Comparison of ENCODE assay signal across 22 mouse cellular contexts in genomic region chr19:56999781-57000180, GRCm38 (mm10). TPM values are rescaled to one million over a fixed set of nuclear protein-coding genes. Genes with fewer than 3 reads are reported as not detected.
A peak's percentile ranks its signal among the peaks of the same experiment; 100 is the strongest.
DNase-seq lines count a peak whose midpoint lies in the region; ATAC-seq and TF ChIP-seq lines count a peak whose summit lies in the region.
"Had no signal": no experiment of that assay in that cellular context is flagged by ENCODE, and none has a peak within 500 bp of the region (broad histone marks: within the 10 kb centered on the region; RNA-seq: fewer than 3 reads in every experiment).

No protein-coding gene starts in this region.

- H3K9ac ChIP-seq in hindbrain, embryonic 11.5 days (ENCODE audit: low read depth, low read length), result no peak overlapping the region
- H3K9ac ChIP-seq in embryonic facial prominence, embryonic 12.5 days, result no peak overlapping the region
- H3K9ac ChIP-seq in hindbrain, postnatal 0 days (replicated peaks; ENCODE audit: low read length), result no peak overlapping the region
- no peak overlapping the region for H3K9ac ChIP-seq in midbrain, embryonic 11.5 days (ENCODE audit: low read length)
- H3K9ac ChIP-seq: embryonic facial prominence, embryonic 15.5 days; intestine, embryonic 15.5 days; liver, embryonic 12.5 days; lung, embryonic 14.5 days; midbrain, embryonic 12.5 days had no signal

- H3K4me1 ChIP-seq in hindbrain, embryonic 10.5 days (replicated peaks), result peaks cover 57% of the 10 kb centered on the region
- 0 out of 2 replicates have a peak, but pooled peaks cover 2% of the 10 kb centered on the region for H3K4me1 ChIP-seq in hindbrain, embryonic 11.5 days (replicated peaks; ENCODE audit: control insufficient read depth, insufficient read depth, low read length)
- H3K4me1 ChIP-seq in embryonic facial prominence, embryonic 12.5 days, result peaks cover 36% of the 10 kb centered on the region
- H3K4me1 ChIP-seq in hindbrain, postnatal 0 days (ENCODE audit: insufficient read depth, low read length), result peaks cover 23% of the 10 kb centered on the region
- H3K4me1 ChIP-seq in midbrain, embryonic 11.5 days (ENCODE audit: control insufficient read depth, insufficient read depth, low read length), result peaks cover 10% of the 10 kb centered on the region
- H3K4me1 ChIP-seq: liver, embryonic 12.5 days had no signal

- WGBS in hindbrain, embryonic 10.5 days, result 68% methylated on average over 2 of the region's 2 CpGs
- 74% methylated on average over 2 of the region's 2 CpGs for WGBS in hindbrain, embryonic 11.5 days
- 69% methylated on average over 2 of the region's 2 CpGs for WGBS in embryonic facial prominence, embryonic 12.5 days
- WGBS in hindbrain, postnatal 0 days, result 38% methylated on average over 2 of the region's 2 CpGs
- WGBS in midbrain, embryonic 11.5 days, result 79% methylated on average over 2 of the region's 2 CpGs

- no peak for TF ChIP-seq CTCF in hindbrain, postnatal 0 days (IDR thresholded peaks at IDR 0.05; ENCODE audit: low read depth)

- H3K4me2 ChIP-seq in hindbrain, embryonic 11.5 days (replicated peaks; ENCODE audit: low read depth, low read length), result no peak overlapping the region
- no peak overlapping the region for H3K4me2 ChIP-seq in embryonic facial prominence, embryonic 12.5 days (replicated peaks)
- no peak overlapping the region for H3K4me2 ChIP-seq in hindbrain, postnatal 0 days (ENCODE audit: low read depth, low read length)
- no peak overlapping the region for H3K4me2 ChIP-seq in midbrain, embryonic 11.5 days
- H3K4me2 ChIP-seq: embryonic facial prominence, embryonic 15.5 days; intestine, embryonic 15.5 days; liver, embryonic 12.5 days; lung, embryonic 14.5 days; midbrain, embryonic 12.5 days had no signal

- H3K9me3 ChIP-seq in hindbrain, embryonic 10.5 days, result no peaks in the 10 kb centered on the region
- no peaks in the 10 kb centered on the region for H3K9me3 ChIP-seq in hindbrain, embryonic 11.5 days (ENCODE audit: control insufficient read depth, low read length)
- H3K9me3 ChIP-seq in embryonic facial prominence, embryonic 12.5 days, result no peaks in the 10 kb centered on the region
- no peaks in the 10 kb centered on the region for H3K9me3 ChIP-seq in hindbrain, postnatal 0 days (ENCODE audit: low read length)
- no peaks in the 10 kb centered on the region; the same call in 1 of the 2 replicates for H3K9me3 ChIP-seq in midbrain, embryonic 11.5 days (ENCODE audit: control insufficient read depth, low read length)
- H3K9me3 ChIP-seq: embryonic facial prominence, embryonic 15.5 days; heart, embryonic 10.5 days; intestine, embryonic 15.5 days; liver, embryonic 12.5 days; midbrain, embryonic 12.5 days had no signal

- no peak for ATAC-seq in hindbrain, embryonic 11.5 days (ENCODE audit: low FRiP score)
- no peak for ATAC-seq in embryonic facial prominence, embryonic 12.5 days (ENCODE audit: insufficient number of reproducible peaks, insufficient read depth, low FRiP score, low TSS enrichment)
- ATAC-seq in hindbrain, postnatal 0 days, result peak; percentile 83
- ATAC-seq in midbrain, embryonic 11.5 days (ENCODE audit: low FRiP score), result no peak
- ATAC-seq: intestine, embryonic 15.5 days; liver, embryonic 12.5 days had no signal

- H3K36me3 ChIP-seq in hindbrain, embryonic 10.5 days, result no peaks in the 10 kb centered on the region
- no peaks in the 10 kb centered on the region for H3K36me3 ChIP-seq in hindbrain, embryonic 11.5 days (ENCODE audit: control insufficient read depth, insufficient read depth, low read length)
- H3K36me3 ChIP-seq in embryonic facial prominence, embryonic 12.5 days, result no peaks in the 10 kb centered on the region
- no peaks in the 10 kb centered on the region for H3K36me3 ChIP-seq in hindbrain, postnatal 0 days (ENCODE audit: insufficient read depth, low read length)
- no peaks in the 10 kb centered on the region for H3K36me3 ChIP-seq in midbrain, embryonic 11.5 days (ENCODE audit: control insufficient read depth, insufficient read depth, low read length)
- H3K36me3 ChIP-seq: embryonic facial prominence, embryonic 15.5 days; heart, embryonic 10.5 days; intestine, embryonic 15.5 days; liver, embryonic 12.5 days; midbrain, embryonic 12.5 days had no signal

- peak; percentile 0 for DNase-seq in adrenal gland, adult 8-10 months
- no peak for DNase-seq in adrenal gland, postnatal 36 days
- no peak for DNase-seq in hindbrain, embryonic 10.5 days (ENCODE audit: low spot score)
- DNase-seq in hindbrain, embryonic 11.5 days (ENCODE audit: low spot score), result no peak
- peak; percentile 76 for DNase-seq in hindbrain, postnatal 0 days (ENCODE audit: low spot score)
- no peak for DNase-seq in midbrain, embryonic 11.5 days (ENCODE audit: low spot score, missing footprints)
- DNase-seq in ovary, adult 18-20 months (ENCODE audit: low spot score), result no peak
- DNase-seq: adrenal gland, postnatal 25 days; gastrocnemius, postnatal 25 days; heart, postnatal 10 days; lung, embryonic 14.5 days; lung, postnatal 4 days; right cerebral cortex, postnatal 4 days; thymus, postnatal 4 days had no signal

- peaks cover 7% of the 10 kb centered on the region; the same call in 1 of the 2 replicates for H3K27me3 ChIP-seq in hindbrain, embryonic 10.5 days (ENCODE audit: insufficient read depth, poor library complexity, severe bottlenecking)
- no peaks in the 10 kb centered on the region for H3K27me3 ChIP-seq in hindbrain, embryonic 11.5 days (ENCODE audit: control insufficient read depth, insufficient read depth, low read length)
- peaks cover 3% of the 10 kb centered on the region; the same call in 1 of the 2 replicates for H3K27me3 ChIP-seq in embryonic facial prominence, embryonic 12.5 days
- H3K27me3 ChIP-seq in hindbrain, postnatal 0 days (ENCODE audit: insufficient read depth, low read length), result no peaks in the 10 kb centered on the region
- H3K27me3 ChIP-seq in midbrain, embryonic 11.5 days (ENCODE audit: control insufficient read depth, insufficient read depth, low read length), result no peaks in the 10 kb centered on the region
- H3K27me3 ChIP-seq: embryonic facial prominence, embryonic 15.5 days; intestine, embryonic 15.5 days; midbrain, embryonic 12.5 days had no signal

- H3K27ac ChIP-seq in hindbrain, embryonic 10.5 days, result 0 out of 2 replicates have a peak overlapping the region, but pooled peaks have one; percentile 23
- H3K27ac ChIP-seq in hindbrain, embryonic 11.5 days (ENCODE audit: low read depth, low read length), result no peak overlapping the region
- H3K27ac ChIP-seq in embryonic facial prominence, embryonic 12.5 days, result peak overlapping the region; percentile 85; the same call in 1 of the 2 replicates
- peak overlapping the region; percentile 71 for H3K27ac ChIP-seq in hindbrain, postnatal 0 days
- no peak overlapping the region for H3K27ac ChIP-seq in midbrain, embryonic 11.5 days (ENCODE audit: low read depth, low read length)
- H3K27ac ChIP-seq: heart, embryonic 10.5 days; intestine, embryonic 15.5 days; liver, embryonic 12.5 days; midbrain, embryonic 12.5 days had no signal

- H3K4me3 ChIP-seq in hindbrain, embryonic 10.5 days, result no peak overlapping the region
- no peak overlapping the region for H3K4me3 ChIP-seq in hindbrain, embryonic 11.5 days (ENCODE audit: low read depth, low read length)
- H3K4me3 ChIP-seq in embryonic facial prominence, embryonic 12.5 days, result no peak overlapping the region
- no peak overlapping the region for H3K4me3 ChIP-seq in hindbrain, postnatal 0 days (ENCODE audit: low read length)
- no peak overlapping the region for H3K4me3 ChIP-seq in midbrain, embryonic 11.5 days (ENCODE audit: low read depth, low read length)
- H3K4me3 ChIP-seq: embryonic facial prominence, embryonic 15.5 days; heart, embryonic 10.5 days; intestine, embryonic 15.5 days; liver, embryonic 12.5 days; midbrain, embryonic 12.5 days had no signal

RNA-seq across cellular contexts. Expression of gene Afap1l2, which starts 8.2 kb away (rescaled TPM):
- total RNA-seq in adrenal gland, adult 8-10 months (2022), result 10 to 100 TPM; 26.7 to 42.5 (median 32.2) TPM
- 10 to 100 TPM; 12.2 to 27.4 TPM for total RNA-seq in adrenal gland, postnatal 36 days (2021)
- 3.8 and 5.9 TPM in 2 replicates for polyA plus RNA-seq in hindbrain, embryonic 10.5 days (2016; fragmentation: Nextera tagmentation; extraction: Ambion mirVana)
- polyA plus RNA-seq in hindbrain, embryonic 11.5 days (2014; fragmentation: Nextera tagmentation; extraction: Ambion mirVana), result 3.7 and 5.5 TPM in 2 replicates
- polyA plus RNA-seq in embryonic facial prominence, embryonic 12.5 days (2016; fragmentation: Nextera tagmentation; extraction: Ambion mirVana), result 9.7 and 10.3 TPM in 2 replicates
- 20.8 and 22.7 TPM in 2 replicates for total RNA-seq in hindbrain, postnatal 0 days (2014; rRNA removed)
- 12.3 and 12.9 TPM in 2 replicates for polyA plus RNA-seq in hindbrain, postnatal 0 days (2015; fragmentation: Nextera tagmentation; extraction: Ambion mirVana)
- polyA plus RNA-seq in midbrain, embryonic 11.5 days (2014; fragmentation: Nextera tagmentation; extraction: Ambion mirVana), result 3.0 and 3.5 TPM in 2 replicates
- total RNA-seq: common myeloid progenitor, adult 5-6 weeks; MEL had no signal

Comparison
In these comparisons a context has a peak if more than half of its experiments do, and no peak if none do; other contexts are left out.
1. DNase-seq: peak in adrenal gland, adult 8-10 months (single experiment) and hindbrain, postnatal 0 days (single experiment); none in adrenal gland, postnatal 36 days (0 of 2), hindbrain, embryonic 10.5 days (single experiment), hindbrain, embryonic 11.5 days (single experiment), midbrain, embryonic 11.5 days (single experiment) and ovary, adult 18-20 months (single experiment).
2. H3K27ac ChIP-seq: peak in hindbrain, embryonic 10.5 days (single experiment), embryonic facial prominence, embryonic 12.5 days (single experiment) and hindbrain, postnatal 0 days (single experiment); none in hindbrain, embryonic 11.5 days (single experiment) and midbrain, embryonic 11.5 days (single experiment).